Mouse (Mus musculus): ENCODE data around the gene Trub1.

- TF ChIP-seq CTCF (IDR thresholded peaks at IDR 0.05; ENCODE audit: low read depth, low read length) = no peak
- TF ChIP-seq POLR2AphosphoS5 (IDR thresholded peaks at IDR 0.05; ENCODE audit: insufficient replicate concordance, low read depth, low read length) = no peak
- no peak for TF ChIP-seq TAL1 (conservative IDR thresholded peaks at IDR 0.05; ENCODE audit: low read depth, low read length)
Observed at GRCm38 (mm10) chr19:57428641-57429040, 24.1 kb upstream of the Trub1 start.

Data from G1E (cell line).